Mouse (Mus musculus): ENCODE results near the gene Magt1.
A peak's percentile ranks its signal among the peaks of the same experiment; 100 is the strongest.
"Not testable (repeated sequence)": the region's sequence is repeated elsewhere in the genome, so short reads cannot be mapped to it uniquely, and the experiment has no call there.

Gene Magt1

DNA sequence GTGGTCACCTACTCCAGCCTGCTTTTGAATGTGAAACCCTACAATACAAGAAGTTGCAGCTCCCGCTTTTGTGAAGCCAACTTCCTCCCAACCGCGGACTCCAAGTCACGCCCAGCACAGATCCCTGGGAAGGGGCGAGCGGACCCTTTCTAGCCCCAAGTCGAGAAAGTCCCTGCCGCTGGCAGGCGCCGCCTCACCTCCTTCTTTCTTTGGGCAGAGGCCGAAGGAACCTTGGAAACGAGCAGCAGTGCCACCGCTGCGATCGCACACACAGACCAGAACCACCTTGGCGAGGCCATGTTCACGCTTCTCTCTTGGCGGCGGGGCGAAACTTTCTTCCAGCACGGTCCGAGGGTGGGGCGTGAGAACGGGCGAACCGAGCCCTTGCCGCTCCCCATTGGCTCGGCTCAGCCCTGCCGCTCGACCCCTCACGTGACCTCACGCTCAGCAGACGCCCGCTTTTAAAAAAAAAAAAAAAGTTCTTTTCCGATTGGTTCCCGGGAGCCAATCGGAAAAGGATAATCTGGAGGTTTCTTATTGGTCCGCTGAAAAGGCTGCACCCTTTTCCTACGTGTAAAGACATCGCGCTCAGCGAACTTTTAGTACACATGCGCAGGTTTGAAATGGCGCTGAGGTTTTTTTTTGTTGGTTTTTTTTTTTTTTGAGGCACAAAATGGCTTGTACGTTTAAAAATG is at the start of gene Magt1:
Gene Magt1, minus strand, starts transcription at position 442 of the 695 bp plus-strand sequence.
- peak; percentile 87 to 94 for DNase-seq

DNA sequence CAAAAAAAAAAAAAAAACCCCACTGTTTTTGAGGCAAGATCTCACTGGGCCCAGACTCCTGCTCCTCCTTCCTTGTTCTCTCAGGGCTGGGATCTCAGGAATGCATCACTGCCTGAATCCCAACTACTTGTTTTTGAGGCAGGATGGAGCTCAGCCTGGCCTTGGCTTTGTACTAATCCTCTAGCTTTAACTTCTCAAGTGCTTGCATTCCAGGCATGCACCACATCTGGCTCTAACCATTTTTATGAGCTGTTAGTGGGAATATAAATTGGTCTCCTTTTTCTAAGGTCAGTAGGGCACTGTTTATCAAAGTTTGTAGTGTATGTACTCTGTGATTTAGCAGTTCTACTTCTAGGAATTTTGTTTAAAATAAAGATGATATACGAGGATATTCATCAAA is 36.5 kb upstream of the Magt1 start:
- peak in 1 of 2 experiments; percentile 21 for DNase-seq

DNA sequence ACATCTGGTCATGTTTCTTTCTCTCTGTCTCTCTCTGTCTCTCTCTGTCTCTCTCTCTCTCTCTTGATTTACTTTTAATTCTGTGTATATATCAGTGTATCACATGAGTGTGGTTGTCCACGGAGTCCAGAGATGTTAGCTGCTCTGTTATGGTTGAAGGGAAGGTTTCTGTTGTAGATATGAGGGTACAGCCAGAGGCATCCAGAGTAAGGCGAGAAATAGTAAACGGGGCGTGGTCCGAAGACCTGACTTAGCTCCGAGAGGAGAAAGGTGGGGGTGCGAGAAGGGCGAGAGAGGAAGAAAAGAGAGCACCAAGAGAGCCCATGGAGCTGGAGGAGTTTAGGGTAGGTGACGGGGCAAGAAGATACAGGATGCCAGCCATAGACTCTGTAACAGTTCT is 34.2 kb upstream of the Magt1 start:
- DNase-seq = no peak

DNA sequence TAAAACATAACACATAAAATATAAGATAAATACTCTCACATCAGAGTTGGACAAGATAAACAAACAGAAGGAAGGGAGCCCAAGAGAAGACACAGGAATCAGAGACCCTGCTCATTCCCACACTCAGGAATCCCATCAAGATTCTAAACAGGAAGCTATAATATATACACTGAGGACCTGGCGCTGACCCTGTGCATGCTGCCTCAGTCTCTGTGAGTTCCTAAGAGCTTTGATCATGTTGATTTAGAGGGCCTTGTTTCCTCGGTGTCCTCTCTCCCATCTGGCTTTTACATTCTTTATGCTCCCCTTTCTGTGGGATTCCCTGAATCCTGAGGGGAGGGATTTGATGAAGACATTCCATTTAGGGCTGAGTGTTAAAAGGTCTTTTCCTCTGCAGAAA is 33.7 kb upstream of the Magt1 start:
- DNase-seq = peak; percentile 25 to 41

DNA sequence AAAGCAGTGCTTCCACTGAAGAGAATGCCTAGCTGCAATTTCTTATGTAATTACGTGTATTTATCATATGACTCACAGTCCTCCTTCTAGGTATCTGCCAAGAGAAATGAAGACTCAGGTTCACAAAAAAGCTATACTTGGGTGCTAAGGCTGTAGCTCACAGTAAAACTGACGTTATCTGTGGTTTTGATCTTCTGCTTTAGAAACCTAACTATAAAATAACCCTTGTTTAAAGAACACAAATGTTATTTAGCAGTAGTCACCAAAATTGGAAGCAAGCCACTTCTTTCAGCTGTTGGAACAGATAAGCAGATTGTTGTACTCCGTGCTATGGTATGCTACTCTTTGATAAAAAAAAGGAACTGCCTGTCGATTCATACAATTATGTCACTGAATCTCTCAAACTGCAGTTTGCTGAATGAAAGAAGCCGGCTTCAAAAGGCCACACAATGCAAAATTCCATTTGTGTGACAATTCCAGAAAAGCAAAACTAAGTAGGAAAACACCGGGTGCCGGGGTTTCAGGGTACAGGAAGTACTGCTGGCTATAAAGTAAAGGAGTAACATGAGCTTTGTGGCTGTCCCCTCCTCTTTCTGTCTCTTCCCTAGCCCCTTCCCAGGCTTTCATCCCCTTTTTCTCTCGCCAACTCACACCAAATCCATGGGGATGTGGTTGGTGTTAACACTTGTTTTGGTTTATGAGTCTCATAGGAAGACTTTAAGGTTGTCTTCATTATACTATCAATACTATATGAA is 32.3 kb upstream of the Magt1 start:
- DNase-seq = no peak

DNA sequence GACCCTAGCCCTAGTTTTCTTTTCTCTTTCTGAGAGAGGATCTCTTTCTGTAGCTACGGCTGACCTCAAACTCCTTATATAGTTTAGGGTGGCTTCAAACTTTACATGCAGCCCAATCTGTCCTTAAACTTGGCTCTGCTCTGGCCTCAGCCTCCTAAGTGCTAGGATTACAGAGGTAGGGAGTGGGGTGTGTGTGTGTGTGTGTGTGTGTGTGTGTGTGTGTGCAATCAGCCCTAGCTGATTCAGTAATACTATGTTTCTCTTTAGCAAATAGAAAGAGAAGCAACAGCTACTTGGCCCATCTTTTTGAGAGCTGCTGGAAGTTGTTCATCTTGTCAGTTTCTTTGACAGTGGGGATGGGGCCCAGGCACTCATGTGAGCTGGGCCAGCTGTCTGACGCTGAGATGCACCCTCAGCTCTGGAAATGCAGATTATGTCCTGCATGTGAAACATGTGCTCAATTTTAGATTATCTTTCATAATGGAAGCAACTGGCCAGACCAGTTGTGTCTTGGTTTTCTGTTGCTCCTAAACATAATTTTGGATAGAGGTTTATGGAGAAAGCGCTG is 25.6 kb upstream of the Magt1 start:
- peak in 1 of 2 experiments; percentile 41 for DNase-seq

DNA sequence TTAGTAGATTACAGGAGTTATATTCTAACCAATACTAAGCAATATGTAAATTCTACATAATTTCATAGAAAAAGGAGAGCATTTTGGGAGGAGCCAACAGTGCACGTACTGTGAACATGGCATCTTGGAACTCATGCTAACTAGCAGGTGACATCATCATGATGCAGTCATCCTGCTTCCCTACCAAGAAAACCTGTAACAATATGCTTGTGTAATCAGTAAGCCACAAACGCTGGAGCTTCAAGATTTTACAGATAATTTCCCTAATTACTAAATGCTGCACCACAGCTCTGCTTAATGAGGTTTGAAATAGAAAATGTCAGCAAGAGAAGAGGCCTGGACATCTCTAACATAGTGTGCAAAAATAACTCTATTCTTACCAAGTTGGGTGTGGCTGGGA is 24.0 kb upstream of the Magt1 start:
- no peak for DNase-seq

DNA sequence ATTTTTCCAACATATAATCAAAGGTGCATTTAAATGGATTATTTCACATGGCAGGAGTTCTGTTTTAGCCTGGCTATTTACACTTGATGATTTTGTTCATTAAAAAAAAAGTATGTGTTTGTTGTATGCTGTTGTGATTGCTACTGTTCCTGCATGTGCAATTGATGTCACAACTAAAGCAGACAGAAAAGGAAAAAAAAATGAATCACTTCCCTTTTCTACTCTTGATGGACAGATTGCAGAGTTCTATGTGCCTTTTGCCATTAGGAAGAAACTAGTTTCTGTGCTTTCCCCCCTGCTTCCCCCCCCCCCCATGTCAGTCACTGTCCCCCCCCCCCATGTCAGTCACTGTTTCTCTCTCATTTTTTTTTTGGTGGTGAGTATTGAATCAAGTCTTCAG is 19.4 kb upstream of the Magt1 start:
- DNase-seq = no peak

DNA sequence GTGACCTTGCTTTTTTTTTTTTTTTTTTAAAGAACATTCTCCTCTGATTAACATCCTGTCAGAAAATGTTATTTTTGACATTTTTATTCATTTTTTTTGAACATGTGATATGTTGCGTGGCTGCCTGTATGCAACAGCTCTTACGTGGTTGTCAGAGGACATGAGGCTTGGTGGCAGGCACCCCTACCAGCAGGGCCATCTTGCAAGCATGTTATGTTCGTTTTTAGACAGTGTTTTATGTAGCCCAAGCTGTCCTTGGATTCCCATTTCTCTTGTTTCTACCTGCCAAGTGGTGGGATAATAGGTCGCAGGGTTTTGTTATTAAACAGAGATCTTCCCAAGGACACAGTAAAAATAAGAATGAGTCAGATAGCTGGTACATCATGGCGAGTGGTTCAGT is 18.5 kb upstream of the Magt1 start:
- no peak for DNase-seq

DNA sequence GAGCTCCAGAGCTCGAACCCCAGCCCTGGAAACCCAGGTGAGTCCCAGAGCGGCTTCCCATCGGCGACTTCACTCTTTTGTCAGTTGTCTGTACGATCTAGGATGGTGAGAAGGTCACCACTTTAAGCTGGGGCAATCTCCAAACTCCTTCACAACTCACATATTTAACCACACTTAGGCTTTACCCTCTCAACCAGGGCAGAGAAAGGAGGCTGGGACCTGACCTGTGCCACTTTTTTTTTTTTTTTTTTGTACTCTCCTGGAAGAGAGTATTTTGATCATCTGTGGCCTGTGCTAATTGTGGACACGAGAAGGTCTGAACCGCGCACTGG is 15.6 kb upstream of the Magt1 start:
- no peak for DNase-seq

DNA sequence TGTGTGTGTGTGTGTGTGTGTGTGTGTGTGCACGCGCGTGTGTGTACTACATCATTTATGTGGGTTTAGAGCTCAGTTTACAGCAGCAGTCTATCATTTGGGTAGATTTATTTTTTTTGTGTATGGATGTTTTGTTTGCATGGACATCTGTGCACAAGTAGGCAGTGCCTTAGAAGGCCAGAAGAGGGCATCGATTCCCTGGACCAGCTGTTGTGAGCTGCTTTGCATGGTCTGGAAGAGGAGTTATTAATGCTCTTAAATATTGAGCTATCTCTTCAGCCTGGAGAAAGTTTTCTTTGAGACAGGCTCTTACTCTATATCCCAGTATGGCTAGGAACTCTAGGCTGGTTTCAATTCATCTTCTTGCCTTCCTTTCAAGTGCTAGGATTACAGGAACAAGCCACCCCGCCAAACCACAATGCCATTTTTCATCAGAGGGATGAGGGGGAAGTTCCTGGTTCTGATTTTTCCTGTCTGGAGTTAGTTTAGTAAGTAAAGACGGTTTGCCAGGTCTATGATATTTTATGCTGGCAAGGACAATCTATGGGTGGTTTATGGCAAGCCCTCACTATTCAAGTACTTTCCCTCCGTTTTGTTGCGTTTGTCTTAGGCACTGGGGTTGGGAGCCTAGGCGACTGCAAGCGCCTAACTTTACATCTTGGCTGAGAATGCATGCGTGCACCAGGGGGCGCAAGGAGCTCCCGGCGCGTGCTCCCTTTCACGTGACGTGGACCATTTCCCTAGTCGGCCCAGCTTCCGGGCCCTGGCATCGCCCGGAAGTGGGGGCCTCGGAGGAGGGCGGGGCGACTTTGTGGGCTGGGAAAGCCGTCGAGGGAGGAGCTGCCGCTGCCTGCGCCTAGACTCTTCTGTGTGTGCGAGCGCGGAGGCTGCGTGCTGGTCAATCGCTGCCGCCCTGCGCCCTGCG is 15.0 kb upstream of the Magt1 start, which contains the start of gene Atp7a:
Gene Atp7a, plus strand, starts transcription at position 859 of the 925 bp plus-strand sequence.
- DNase-seq = peak; percentile 92 to 96

DNA sequence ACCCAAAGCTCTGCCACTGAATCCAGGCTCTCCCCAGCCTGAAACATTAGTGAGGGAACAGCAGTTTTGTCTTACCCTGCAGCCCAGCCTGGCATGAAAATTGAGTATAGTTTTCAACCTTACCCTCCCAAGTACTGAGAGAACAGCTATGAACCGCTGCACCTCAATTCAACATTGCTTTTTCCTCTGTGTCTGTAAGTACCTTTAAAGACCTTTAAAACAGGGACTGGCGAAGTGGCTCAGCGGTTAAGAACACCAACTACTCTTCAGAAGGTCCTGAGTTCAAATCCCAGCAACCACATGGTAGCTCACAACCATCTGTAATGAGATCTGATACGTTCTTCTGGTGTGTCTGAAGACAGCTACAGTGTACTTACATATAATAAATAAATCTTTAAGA is 5.8 kb upstream of the Magt1 start:
- no peak for DNase-seq

DNA sequence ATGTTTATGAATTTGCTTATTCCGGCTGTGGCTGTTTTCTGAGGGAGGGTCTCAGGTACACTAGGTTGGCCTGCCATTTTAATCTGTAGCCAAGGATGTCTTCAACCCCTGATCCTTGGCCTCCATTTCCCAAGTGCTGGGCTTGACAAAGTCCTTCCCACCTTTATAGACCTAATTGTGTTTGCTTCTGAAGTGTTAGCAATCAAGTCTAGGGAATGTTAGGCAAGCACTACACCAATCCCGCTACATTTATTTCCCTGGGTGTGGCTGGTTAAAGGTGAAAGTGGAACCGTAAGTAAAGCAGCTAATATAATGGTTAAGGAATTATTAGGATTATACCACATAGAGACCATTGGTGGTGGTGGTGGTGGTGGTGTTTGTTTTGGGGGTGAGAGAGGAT is 5.4 kb upstream of the Magt1 start:
- DNase-seq = no peak

DNA sequence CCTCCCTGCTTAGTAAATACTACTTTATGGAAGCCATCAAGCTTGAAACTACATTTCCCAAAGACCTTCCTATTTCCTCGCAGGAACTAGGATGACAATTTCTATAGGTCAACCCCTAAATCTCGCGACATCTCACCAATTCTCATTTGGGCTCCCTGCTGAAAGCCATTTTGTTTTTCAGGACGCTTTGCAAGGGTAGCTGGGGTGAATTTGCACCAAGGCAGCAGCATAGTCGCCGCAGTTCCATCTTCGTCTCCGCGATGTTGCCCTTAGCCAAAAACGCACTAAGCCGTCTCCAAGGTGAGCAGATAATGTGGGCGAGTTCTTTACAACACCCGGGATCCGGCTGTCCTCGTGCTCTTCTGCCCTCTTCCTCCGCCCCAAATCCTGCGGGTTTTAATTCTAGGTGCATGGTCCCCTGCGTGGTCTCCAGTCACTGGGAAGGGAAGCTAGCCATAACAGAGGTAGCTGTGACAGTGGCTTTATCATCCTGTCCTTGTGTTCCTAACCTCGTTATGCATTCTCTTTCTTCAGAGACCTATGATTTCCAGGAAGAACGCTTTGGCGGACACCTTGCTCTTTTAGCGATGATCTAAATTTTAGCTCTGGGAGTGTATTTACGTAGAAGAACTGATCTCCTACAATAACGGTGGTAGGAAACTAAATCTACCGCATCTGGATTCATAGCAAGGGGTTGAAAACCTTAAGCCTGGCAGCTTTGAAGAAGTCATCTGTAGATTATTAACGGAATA is 4.0 kb upstream of the Magt1 start, which contains the start of gene Cox7b:
Gene Cox7b, plus strand, starts transcription at position 130 of the 752 bp plus-strand sequence.
- DNase-seq = peak; percentile 44 to 85

DNA sequence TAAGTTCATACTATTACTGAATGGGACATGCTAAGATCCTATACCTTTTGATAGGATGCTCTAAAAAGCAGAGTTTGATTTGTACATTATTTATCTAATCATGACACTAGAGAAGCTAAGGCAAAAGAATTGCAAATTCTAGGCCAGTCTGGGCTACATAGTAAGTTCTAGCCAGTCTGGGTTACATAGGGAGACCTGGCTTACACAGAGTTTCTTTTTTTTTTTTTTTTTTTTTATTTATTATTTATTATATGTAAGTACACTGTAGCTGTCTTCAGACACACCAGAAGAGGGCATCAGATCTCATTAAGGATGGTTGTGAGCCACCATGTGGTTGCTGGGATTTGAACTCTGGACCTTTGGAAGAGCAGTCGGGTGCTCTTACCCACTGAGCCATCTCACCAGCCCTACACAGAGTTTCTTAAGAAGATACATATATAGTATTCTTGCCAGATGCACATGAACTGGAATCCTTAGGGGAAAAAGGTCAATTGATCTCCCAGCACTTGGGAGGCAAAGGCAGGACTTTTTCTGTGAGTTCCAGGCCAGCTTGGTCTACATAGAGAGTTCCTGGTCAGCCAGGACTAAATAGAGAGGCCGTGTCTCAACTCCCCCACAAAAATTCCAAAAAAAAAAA is 3.2 kb upstream of the Magt1 start:
- DNase-seq = not testable (repeated sequence)

DNA sequence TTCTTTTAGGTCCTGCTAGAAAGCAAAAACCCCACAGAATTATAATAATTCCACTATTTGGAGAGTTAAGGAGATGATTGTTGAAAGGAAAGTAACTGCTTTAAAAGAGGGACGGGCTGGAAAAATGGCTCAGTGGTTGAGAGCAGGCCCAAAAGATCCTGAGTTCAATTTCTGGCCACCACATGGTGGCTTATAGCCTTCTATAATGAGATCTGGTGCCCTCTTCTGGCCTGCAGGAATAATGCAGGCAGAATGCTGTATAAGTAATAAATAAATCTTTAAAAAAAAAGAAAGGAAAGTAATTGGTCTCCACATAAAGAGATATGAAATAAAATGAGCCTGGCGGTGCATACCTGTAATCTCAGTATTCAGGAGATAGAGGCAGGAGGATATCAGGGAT is 1.5 kb upstream of the Magt1 start:
- peak; percentile 20 to 60 for DNase-seq

DNA sequence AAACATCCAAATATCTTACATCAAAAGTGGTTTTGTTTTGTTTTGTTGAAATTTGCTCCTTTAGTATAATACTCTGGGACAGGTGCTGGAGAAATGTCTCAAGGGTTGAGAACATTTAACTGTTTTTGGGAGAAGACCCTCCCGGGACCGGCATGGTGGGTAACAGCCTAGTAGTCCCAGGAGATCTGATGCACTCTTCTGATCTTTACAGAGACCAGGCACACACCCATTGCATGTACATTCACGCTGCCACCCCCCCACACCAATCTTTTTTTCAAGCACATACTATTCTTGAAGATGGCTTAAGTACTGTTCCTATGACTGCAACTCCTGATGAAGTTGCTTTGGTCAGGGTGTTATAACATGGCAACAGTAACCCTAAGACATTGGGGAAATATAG is 853 bp upstream of the Magt1 start:
- no peak for DNase-seq

DNA sequence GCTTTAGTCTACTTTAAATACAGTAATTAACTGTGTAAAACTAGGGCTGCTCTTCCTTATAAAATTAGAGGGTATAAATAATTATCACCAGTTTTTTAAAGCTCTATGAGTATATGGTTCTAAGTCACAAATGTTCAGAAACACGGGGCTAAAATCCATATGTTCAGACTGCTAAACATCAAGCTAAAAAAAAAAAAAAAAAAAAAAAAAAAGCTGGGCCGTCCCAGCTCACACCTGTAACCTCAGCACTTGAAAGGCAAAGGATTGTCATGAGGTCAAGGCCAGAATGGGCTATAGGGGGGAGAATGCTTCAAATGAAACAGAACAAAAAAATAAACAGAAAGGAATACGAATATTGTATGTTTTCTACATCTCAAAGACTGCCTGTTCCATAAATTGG is 944 bp downstream of the Magt1 start:
- no peak for DNase-seq

DNA sequence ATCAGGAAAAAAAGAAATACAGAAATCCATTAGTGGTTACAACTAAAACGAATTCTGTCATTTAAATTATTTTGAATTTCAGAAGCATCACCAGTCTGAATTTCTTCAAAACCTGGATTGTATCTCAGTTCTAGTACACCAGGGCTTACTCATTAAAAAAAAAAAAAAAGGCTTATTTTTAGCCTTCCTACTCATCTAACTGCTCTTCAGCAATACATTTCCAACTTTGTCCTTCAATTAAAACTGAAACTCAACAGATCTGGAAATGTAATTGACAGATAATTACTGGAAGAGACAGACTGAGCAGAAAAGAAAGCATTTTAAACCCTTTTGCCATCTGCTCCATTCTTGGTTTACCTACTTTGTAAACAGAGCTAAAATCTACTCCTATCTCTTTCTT is 10.1 kb downstream of the Magt1 start:
- DNase-seq = no peak

DNA sequence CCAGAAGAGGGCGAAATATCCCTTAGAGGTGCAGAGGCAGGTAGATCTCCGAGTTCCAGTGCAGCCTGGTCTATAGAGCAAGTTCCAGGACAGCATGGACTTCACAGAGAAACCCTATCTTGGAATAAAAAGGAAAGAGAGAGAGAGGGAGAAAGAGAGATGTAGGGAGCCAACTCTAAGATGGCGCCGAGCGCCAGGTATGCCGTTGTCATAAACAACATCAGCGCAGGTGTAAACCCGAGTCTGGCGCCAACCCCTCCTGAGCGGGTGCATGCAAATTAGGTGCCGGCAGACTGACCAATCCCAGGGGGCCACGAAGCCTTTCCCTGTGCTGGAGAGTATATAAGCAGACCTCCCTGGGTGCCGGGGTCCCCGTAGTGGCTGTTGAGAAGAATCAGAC is 54.6 kb downstream of the Magt1 start:
- not testable (repeated sequence) for DNase-seq

DNA sequence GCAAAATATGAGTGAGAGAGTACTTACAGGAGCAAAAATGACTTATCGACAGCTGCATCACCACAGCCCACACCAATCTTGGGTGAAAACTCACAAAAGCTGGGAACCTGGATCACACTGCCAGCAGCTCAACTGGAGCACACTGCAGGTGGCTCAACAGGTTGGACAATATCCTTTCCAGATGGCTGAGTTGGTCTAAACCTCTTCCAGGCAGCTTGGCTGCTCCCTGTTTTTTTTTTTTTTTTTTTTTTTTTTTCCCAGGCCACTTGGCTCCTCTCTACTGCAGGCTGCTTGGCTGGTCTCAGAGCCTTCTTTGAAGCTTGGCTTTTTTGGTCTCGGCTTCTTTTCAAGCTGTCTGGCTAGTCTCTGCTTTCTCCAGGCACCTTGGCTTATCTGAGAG is 57.7 kb downstream of the Magt1 start:
- no peak for DNase-seq

DNA sequence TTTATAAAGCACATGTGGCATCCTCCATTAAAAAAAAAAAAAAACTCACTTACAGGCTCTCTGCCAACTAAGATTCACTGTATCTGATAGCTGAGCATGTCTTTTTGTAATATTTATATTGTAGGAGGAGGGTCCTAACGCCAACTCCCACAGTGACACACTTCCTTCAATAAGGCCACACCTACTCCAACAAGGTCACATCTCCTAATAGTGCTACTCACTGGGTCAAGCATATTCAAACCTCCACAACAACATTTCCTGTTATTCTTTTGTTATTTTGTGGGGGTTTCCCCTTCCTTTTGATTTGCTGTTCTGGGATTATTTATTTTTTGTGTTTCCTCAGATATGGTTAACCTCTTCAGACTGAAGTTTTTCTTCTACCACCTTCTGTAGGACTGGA is 65.3 kb downstream of the Magt1 start:
- DNase-seq = no peak

All from lung, postnatal 4 days (tissue).